Mouse (Mus musculus) MEL-GATA-1-ER (cell line): Measurements from ENCODE around the gene Nhsl2.
A peak's percentile ranks its signal among the peaks of the same experiment; 100 is the strongest.
"Not testable (repeated sequence)": the region's sequence is repeated elsewhere in the genome, so short reads cannot be mapped to it uniquely, and the experiment has no call there.

Source experiments
- DNase-seq: peaks from one replicate; pipeline ENCODE4 v3.0.0-alpha.2; 2012; ENCODE audit warnings: low read depth; ENCODE audit errors: extremely low read depth

Nhsl2 gene

GRCm38 (mm10) chrX:101849281-101849821 lies at the start of gene Nhsl2:
Gene Nhsl2, plus strand, starts transcription at chrX:101849385.
- no peak for DNase-seq

- DNase-seq = peak; percentile 42
These were observed 43.7 kb upstream of the Nhsl2 start for GRCm38 (mm10) chrX:101805512-101805911.

GRCm38 (mm10) chrX:101811750-101812149 lies 37.4 kb upstream of the Nhsl2 start:
- no peak for DNase-seq

GRCm38 (mm10) chrX:101819163-101819562 lies 30.0 kb upstream of the Nhsl2 start:
- no peak for DNase-seq

GRCm38 (mm10) chrX:101819980-101820379 lies 29.2 kb upstream of the Nhsl2 start:
- not testable (repeated sequence) for DNase-seq

GRCm38 (mm10) chrX:101847191-101847795 lies 1.9 kb upstream of the Nhsl2 start:
- DNase-seq = no peak

- DNase-seq = no peak
These were observed 841 bp downstream of the Nhsl2 start for GRCm38 (mm10) chrX:101849901-101850551.

GRCm38 (mm10) chrX:101851566-101852354 lies 2.6 kb downstream of the Nhsl2 start:
- no peak for DNase-seq

GRCm38 (mm10) chrX:101863666-101864378 lies 14.6 kb downstream of the Nhsl2 start:
- no peak for DNase-seq

- no peak for DNase-seq
These were observed 15.6 kb downstream of the Nhsl2 start for GRCm38 (mm10) chrX:101864788-101865187.

GRCm38 (mm10) chrX:101874147-101874546 lies 25.0 kb downstream of the Nhsl2 start:
- DNase-seq = peak; percentile 65

- no peak for DNase-seq
These were observed 25.7 kb downstream of the Nhsl2 start for GRCm38 (mm10) chrX:101874901-101875300.

GRCm38 (mm10) chrX:101876136-101876535 lies 27.0 kb downstream of the Nhsl2 start:
- DNase-seq = no peak

GRCm38 (mm10) chrX:101877840-101878239 lies 28.7 kb downstream of the Nhsl2 start:
- no peak for DNase-seq

- DNase-seq = no peak
These were observed 29.4 kb downstream of the Nhsl2 start for GRCm38 (mm10) chrX:101878546-101878945.

- DNase-seq = no peak
These were observed 33.1 kb downstream of the Nhsl2 start for GRCm38 (mm10) chrX:101882141-101882751.

GRCm38 (mm10) chrX:101889384-101889783 lies 40.2 kb downstream of the Nhsl2 start:
- DNase-seq = no peak

GRCm38 (mm10) chrX:101889813-101890469 lies 40.8 kb downstream of the Nhsl2 start:
- peak; percentile 80 for DNase-seq

- DNase-seq = no peak
These were observed 44.6 kb downstream of the Nhsl2 start for GRCm38 (mm10) chrX:101893796-101894195.

- no peak for DNase-seq
These were observed 49.2 kb downstream of the Nhsl2 start for GRCm38 (mm10) chrX:101898341-101898740.
